Mouse (Mus musculus) lung, embryonic 16.5 days (tissue): ENCODE results near the gene Itpk1. TPM values are rescaled to one million over a fixed set of nuclear protein-coding genes. Genes with fewer than 3 reads are reported as not detected.

ENCODE experiments used
- ATAC-seq: fragments of 200-750 bp; cut with Nextera tagmentation; 2 replicates; pipeline ENCODE4 v1.8.0; 2017; ENCODE audit warnings: low read depth, mild to moderate bottlenecking, moderate library complexity
- H3K27ac ChIP-seq: fragments of 300-500 bp; sonication (generic); 2 replicates; pipeline ENCODE4 v1.5.1; 2014; ENCODE audit warnings: mild to moderate bottlenecking, control low read depth, low read length
- H3K27me3 ChIP-seq: fragments of 300-500 bp; sonication (generic); 2 replicates; pipeline ENCODE4 v1.6.1; 2014; ENCODE audit warnings: low read depth, low read length, mixed read lengths; ENCODE audit not compliant: control insufficient read depth, insufficient read depth
- H3K36me3 ChIP-seq: fragments of 300-500 bp; sonication (generic); 2 replicates; pipeline ENCODE4 v1.6.1; 2014; ENCODE audit warnings: low read length; ENCODE audit not compliant: control insufficient read depth, insufficient read depth
- H3K4me1 ChIP-seq: fragments of 300-500 bp; sonication (generic); replicated peaks from 2 replicates; pipeline ENCODE4 v1.6.1; 2014; ENCODE audit warnings: low read length, mixed read lengths; ENCODE audit not compliant: control insufficient read depth, insufficient read depth
- H3K4me2 ChIP-seq: fragments of 300-500 bp; sonication (generic); 2 replicates; pipeline ENCODE4 v1.6.1; 2014; ENCODE audit warnings: low read depth, low read length, control low read depth
- H3K4me3 ChIP-seq: fragments of 300-500 bp; sonication (generic); 2 replicates; pipeline ENCODE4 v1.5.1; 2014; ENCODE audit warnings: mild to moderate bottlenecking, low read length, control low read depth
- H3K9ac ChIP-seq: fragments of 300-500 bp; sonication (generic); 2 replicates; pipeline ENCODE4 v1.6.1; 2014; ENCODE audit warnings: low read length, control low read depth
- H3K9me3 ChIP-seq: fragments of 300-500 bp; sonication (generic); 2 replicates; pipeline ENCODE4 v1.6.1; 2016; ENCODE audit warnings: low read length; ENCODE audit not compliant: control insufficient read depth
- WGBS: fragments of 180-500 bp; shearing (Covaris S2); extraction: QIAGEN DNeasy Blood & Tissue Kit; methylation state at CpG from one replicate; pipeline ENCODE4 v1.1.7; 2014; 5-methylcytosine and 5-hydroxymethylcytosine counted together
- polyA plus RNA-seq: library from polyadenylated mRNA; unstranded; fragments of >200 nt; fragmentation: Nextera tagmentation; extraction: Ambion mirVana; gene quantifications from 2 replicates; pipeline ENCODE4 v1.2.1, GENCODE M21; 2015

The Itpk1 gene
- polyA plus RNA-seq, 1 experiment from 2014 or later, result 10.6 TPM

GRCm38 (mm10) chr12:102628221-102628620 lies 76.5 kb downstream of the Itpk1 start:
- H3K9me3 ChIP-seq, result no peaks in the 10 kb centered on the region
- no peaks in the 10 kb centered on the region for H3K27me3 ChIP-seq
- H3K27ac ChIP-seq, result no peak overlapping the region
- peaks cover 3% of the 10 kb centered on the region for H3K4me1 ChIP-seq
- no peak overlapping the region for H3K9ac ChIP-seq
- no peaks in the 10 kb centered on the region for H3K36me3 ChIP-seq
- ATAC-seq, result no peak
- no peak overlapping the region for H3K4me2 ChIP-seq
- no peak overlapping the region for H3K4me3 ChIP-seq
- WGBS, result 62% methylated on average over 9 of the region's 9 CpGs

GRCm38 (mm10) chr12:102627545-102627944 lies 77.2 kb downstream of the Itpk1 start:
- Histone ChIP-seq H3K27ac (no peak overlapping the region), H3K9ac (no peak overlapping the region), H3K4me2 (no peak overlapping the region), H3K9me3 (no peaks in the 10 kb centered on the region), H3K27me3 (no peaks in the 10 kb centered on the region), H3K4me3 (no peak overlapping the region), H3K36me3 (no peaks in the 10 kb centered on the region), H3K4me1 (peaks cover 3% of the 10 kb centered on the region)
- no peak for ATAC-seq
- 84% methylated on average over 5 of the region's 5 CpGs for WGBS

GRCm38 (mm10) chr12:102626841-102627240 lies 77.9 kb downstream of the Itpk1 start:
- WGBS, result 57% methylated on average over 7 of the region's 7 CpGs
- no peaks in the 10 kb centered on the region for H3K36me3 ChIP-seq
- peaks cover 3% of the 10 kb centered on the region for H3K4me1 ChIP-seq
- no peak overlapping the region for H3K4me2 ChIP-seq
- no peak overlapping the region for H3K9ac ChIP-seq
- H3K27ac ChIP-seq, result no peak overlapping the region
- ATAC-seq, result no peak
- no peak overlapping the region for H3K4me3 ChIP-seq
- no peaks in the 10 kb centered on the region for H3K9me3 ChIP-seq
- H3K27me3 ChIP-seq, result no peaks in the 10 kb centered on the region

- WGBS, result 56% methylated on average over 6 of the region's 6 CpGs
- H3K27ac ChIP-seq, result no peak overlapping the region
- ATAC-seq, result peak; percentile 24; the same call in 1 of the 2 replicates
- H3K9me3 ChIP-seq, result no peaks in the 10 kb centered on the region
- H3K4me1 ChIP-seq, result peaks cover 3% of the 10 kb centered on the region
- H3K4me3 ChIP-seq, result no peak overlapping the region
- H3K9ac ChIP-seq, result no peak overlapping the region
- no peaks in the 10 kb centered on the region for H3K27me3 ChIP-seq
- no peaks in the 10 kb centered on the region for H3K36me3 ChIP-seq
- H3K4me2 ChIP-seq, result no peak overlapping the region
Measured at GRCm38 (mm10) chr12:102625717-102626116, 79.0 kb downstream of the Itpk1 start.

DNA sequence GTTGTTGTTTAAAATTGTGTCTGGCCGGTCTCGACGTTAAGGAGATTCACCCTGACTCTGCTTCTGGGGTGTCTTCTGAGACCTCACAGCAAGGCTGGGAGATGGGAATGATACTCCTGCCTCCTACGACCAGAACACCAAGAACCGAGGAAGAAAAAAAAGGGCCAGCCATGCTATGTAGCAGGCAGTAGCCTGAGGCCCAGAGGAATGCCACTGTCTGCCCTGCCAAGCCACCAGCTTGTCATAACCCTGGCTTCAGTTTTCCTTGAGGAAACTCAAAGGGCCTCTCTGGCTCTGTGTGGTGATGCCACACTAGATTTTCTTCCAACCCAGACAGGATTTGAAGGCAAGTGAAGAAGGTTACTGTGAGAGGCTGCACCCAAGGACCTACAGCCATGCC lies 79.6 kb downstream of the Itpk1 start:
- WGBS, result 63% methylated on average over 5 of the region's 5 CpGs
- no peak overlapping the region for H3K27ac ChIP-seq
- peaks cover 3% of the 10 kb centered on the region for H3K4me1 ChIP-seq
- ATAC-seq, result no peak
- H3K4me3 ChIP-seq, result no peak overlapping the region
- no peak overlapping the region for H3K9ac ChIP-seq
- no peaks in the 10 kb centered on the region for H3K9me3 ChIP-seq
- H3K4me2 ChIP-seq, result no peak overlapping the region
- H3K36me3 ChIP-seq, result no peaks in the 10 kb centered on the region
- H3K27me3 ChIP-seq, result no peaks in the 10 kb centered on the region

GRCm38 (mm10) chr12:102623827-102624226 lies 80.9 kb downstream of the Itpk1 start:
- no peak overlapping the region for H3K9ac ChIP-seq
- no peak overlapping the region for H3K4me2 ChIP-seq
- H3K4me3 ChIP-seq, result no peak overlapping the region
- no peak overlapping the region for H3K27ac ChIP-seq
- 62% methylated on average over 9 of the region's 9 CpGs for WGBS
- H3K9me3 ChIP-seq, result no peaks in the 10 kb centered on the region
- no peak for ATAC-seq
- H3K36me3 ChIP-seq, result no peaks in the 10 kb centered on the region
- peaks cover 3% of the 10 kb centered on the region for H3K4me1 ChIP-seq
- no peaks in the 10 kb centered on the region for H3K27me3 ChIP-seq

DNA sequence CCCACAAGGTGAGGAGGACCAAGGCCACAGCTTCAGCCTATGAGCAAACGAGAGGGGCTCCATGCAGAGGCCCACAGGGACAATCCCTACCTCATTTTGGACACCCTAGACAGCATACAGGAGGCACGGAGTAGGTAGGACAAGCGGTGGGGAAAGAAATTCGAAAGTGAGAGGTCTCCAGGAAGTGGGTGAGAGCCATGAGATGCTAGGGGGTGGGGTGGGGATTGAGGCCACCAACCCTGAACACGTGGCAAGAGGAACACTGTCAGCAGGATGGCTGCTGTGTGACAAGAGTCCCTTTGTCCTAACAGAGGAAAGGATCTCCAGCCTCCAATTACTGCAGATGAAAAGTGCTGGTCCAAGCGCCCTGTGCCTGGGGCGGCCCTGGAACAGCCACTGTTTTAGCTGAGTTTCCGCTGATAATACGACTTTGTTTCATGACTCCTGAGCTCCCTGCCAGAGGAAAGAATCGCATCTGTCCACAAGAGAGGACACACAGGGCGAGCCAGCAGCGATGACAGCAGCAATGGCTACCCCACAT lies 82.4 kb downstream of the Itpk1 start:
- H3K9me3 ChIP-seq, result no peaks in the 10 kb centered on the region
- WGBS, result 62% methylated on average over 12 of the region's 12 CpGs
- H3K27me3 ChIP-seq, result no peaks in the 10 kb centered on the region
- H3K4me1 ChIP-seq, result peaks cover 3% of the 10 kb centered on the region
- H3K4me3 ChIP-seq, result no peak overlapping the region
- H3K9ac ChIP-seq, result no peak overlapping the region
- H3K27ac ChIP-seq, result no peak overlapping the region
- H3K4me2 ChIP-seq, result no peak overlapping the region
- no peaks in the 10 kb centered on the region for H3K36me3 ChIP-seq
- ATAC-seq, result no peak

DNA sequence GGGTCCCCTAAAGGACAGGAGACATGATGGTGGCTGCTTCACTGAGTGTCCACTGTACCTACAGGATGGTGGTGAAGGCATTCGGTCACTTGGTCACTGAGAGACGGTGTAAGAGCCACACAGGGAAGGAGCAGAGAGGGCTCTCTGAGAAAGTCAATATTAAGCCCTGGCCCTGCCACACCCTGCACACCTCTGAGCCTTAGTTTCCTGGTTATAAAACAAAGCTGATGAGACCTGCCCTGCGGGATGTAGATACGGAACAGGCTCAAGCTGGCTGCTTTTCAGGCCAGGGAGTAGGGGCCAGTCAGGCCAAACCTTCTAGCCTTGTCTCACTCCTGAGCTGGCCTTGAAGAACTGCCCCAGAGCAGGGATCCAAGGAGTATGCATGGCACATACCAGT lies 82.9 kb downstream of the Itpk1 start:
- H3K4me1 ChIP-seq, result peaks cover 3% of the 10 kb centered on the region
- no peaks in the 10 kb centered on the region for H3K27me3 ChIP-seq
- H3K9ac ChIP-seq, result no peak overlapping the region
- no peaks in the 10 kb centered on the region for H3K9me3 ChIP-seq
- no peak overlapping the region for H3K4me3 ChIP-seq
- ATAC-seq, result 0 out of 2 replicates have a peak, but pooled peaks have one; percentile 10
- WGBS, result 72% methylated on average over 4 of the region's 4 CpGs
- no peaks in the 10 kb centered on the region for H3K36me3 ChIP-seq
- H3K4me2 ChIP-seq, result no peak overlapping the region
- H3K27ac ChIP-seq, result no peak overlapping the region

GRCm38 (mm10) chr12:102621205-102621604 lies 83.5 kb downstream of the Itpk1 start:
- H3K36me3 ChIP-seq, result no peaks in the 10 kb centered on the region
- no peak overlapping the region for H3K4me3 ChIP-seq
- peaks cover 3% of the 10 kb centered on the region for H3K4me1 ChIP-seq
- 76% methylated on average over 4 of the region's 4 CpGs for WGBS
- H3K4me2 ChIP-seq, result no peak overlapping the region
- H3K9ac ChIP-seq, result no peak overlapping the region
- no peak overlapping the region for H3K27ac ChIP-seq
- no peaks in the 10 kb centered on the region for H3K27me3 ChIP-seq
- ATAC-seq, result no peak
- H3K9me3 ChIP-seq, result no peaks in the 10 kb centered on the region

GRCm38 (mm10) chr12:102619908-102620307 lies 84.8 kb downstream of the Itpk1 start:
- no peak for ATAC-seq

More at GRCm38 (mm10) chr12:102619908-102620307, 84.8 kb downstream of the Itpk1 start:
- no peaks in the 10 kb centered on the region for H3K9me3 ChIP-seq
- no peaks in the 10 kb centered on the region for H3K27me3 ChIP-seq
- H3K36me3 ChIP-seq, result no peaks in the 10 kb centered on the region
- WGBS, result 57% methylated on average over 7 of the region's 7 CpGs
- H3K27ac ChIP-seq, result no peak overlapping the region
- H3K4me2 ChIP-seq, result no peak overlapping the region
- no peak overlapping the region for H3K9ac ChIP-seq
- H3K4me3 ChIP-seq, result no peak overlapping the region
- no peaks in the 10 kb centered on the region for H3K4me1 ChIP-seq
